Mouse (Mus musculus) brain, embryonic 18.5 days (tissue): ENCODE data around the gene Clec1b.

ENCODE experiments used
- DNase-seq: peaks from one replicate; pipeline ENCODE4 v3.0.0-alpha.2; 2012; ENCODE audit warnings: low read depth, low spot score

Gene Clec1b

GRCm38 (mm10) chr6:129396997-129397396 is at the start of gene Clec1b:
Clec1b (plus strand) TSS chr6:129397297.
- DNase-seq, result no peak

GRCm38 (mm10) chr6:129349524-129350352 is 47.4 kb upstream of the Clec1b start:
- DNase-seq, result no peak

GRCm38 (mm10) chr6:129351091-129351490 is 46.0 kb upstream of the Clec1b start:
- no peak for DNase-seq

GRCm38 (mm10) chr6:129355774-129356173 is 41.3 kb upstream of the Clec1b start:
- no peak for DNase-seq

GRCm38 (mm10) chr6:129356430-129356829 is 40.7 kb upstream of the Clec1b start:
- no peak for DNase-seq

- DNase-seq, result no peak
These were observed 37.6 kb upstream of the Clec1b start for GRCm38 (mm10) chr6:129359515-129359914.

- DNase-seq, result no peak
These were observed 33.2 kb upstream of the Clec1b start for GRCm38 (mm10) chr6:129363942-129364341.

GRCm38 (mm10) chr6:129365959-129366359 is 31.1 kb upstream of the Clec1b start:
- peak; percentile 26 for DNase-seq

- DNase-seq, result no peak
These were observed 27.5 kb upstream of the Clec1b start for GRCm38 (mm10) chr6:129369374-129370132.

- no peak for DNase-seq
These were observed 22.1 kb upstream of the Clec1b start for GRCm38 (mm10) chr6:129374937-129375471.

- DNase-seq, result no peak
These were observed 16.6 kb upstream of the Clec1b start for GRCm38 (mm10) chr6:129380454-129380853.

- no peak for DNase-seq
These were observed 15.4 kb upstream of the Clec1b start for GRCm38 (mm10) chr6:129381736-129382135.

GRCm38 (mm10) chr6:129383466-129383865 is 13.6 kb upstream of the Clec1b start:
- no peak for DNase-seq

GRCm38 (mm10) chr6:129385000-129385399 is 12.1 kb upstream of the Clec1b start:
- DNase-seq, result no peak

- no peak for DNase-seq
These were observed 11.3 kb upstream of the Clec1b start, which contains the start of gene Clec12b for GRCm38 (mm10) chr6:129385774-129386173. Clec12b (minus strand) TSS chr6:129385874.

GRCm38 (mm10) chr6:129393087-129393720 is 3.9 kb upstream of the Clec1b start:
- no peak for DNase-seq

GRCm38 (mm10) chr6:129393732-129394131 is 3.4 kb upstream of the Clec1b start:
- DNase-seq, result no peak

GRCm38 (mm10) chr6:129399945-129400344 is 2.8 kb downstream of the Clec1b start:
- DNase-seq, result no peak

- no peak for DNase-seq
These were observed 5.3 kb downstream of the Clec1b start for GRCm38 (mm10) chr6:129402404-129402803.

GRCm38 (mm10) chr6:129403391-129403790 is 6.3 kb downstream of the Clec1b start:
- DNase-seq, result no peak

GRCm38 (mm10) chr6:129405999-129406398 is 8.9 kb downstream of the Clec1b start:
- no peak for DNase-seq

- DNase-seq, result no peak
These were observed 10.2 kb downstream of the Clec1b start for GRCm38 (mm10) chr6:129407324-129407723.
